Mouse (Mus musculus) forebrain, embryonic 10.5 days (tissue): ENCODE results near the gene Itga3. TPM values are rescaled to one million over a fixed set of nuclear protein-coding genes. Genes with fewer than 3 reads are reported as not detected.

ENCODE experiments used
- DNase-seq: peaks from one replicate; pipeline ENCODE4 v3.0.0-alpha.2; 2017; ENCODE audit warnings: low spot score; ENCODE audit errors: extremely low spot score
- H3K27ac ChIP-seq: fragments of 300-500 bp; sonication (generic); 2 replicates; pipeline ENCODE4 v1.5.1; 2016; ENCODE audit warnings: mild to moderate bottlenecking
- H3K27me3 ChIP-seq: fragments of 300-500 bp; sonication (generic); 2 replicates; pipeline ENCODE4 v1.6.1; 2016; ENCODE audit warnings: mild to moderate bottlenecking; ENCODE audit not compliant: poor library complexity, severe bottlenecking
- H3K36me3 ChIP-seq: fragments of 300-500 bp; sonication (generic); replicated peaks from 2 replicates; pipeline ENCODE4 v1.6.1; 2016; ENCODE audit warnings: mild to moderate bottlenecking, moderate library complexity
- H3K4me1 ChIP-seq: fragments of 300-500 bp; sonication (generic); 2 replicates; pipeline ENCODE4 v1.6.1; 2016
- H3K4me3 ChIP-seq: fragments of 300-500 bp; sonication (generic); 2 replicates; pipeline ENCODE4 v1.5.1; 2016; ENCODE audit warnings: mild to moderate bottlenecking, moderate library complexity
- H3K9me3 ChIP-seq: fragments of 300-500 bp; sonication (generic); 2 replicates; pipeline ENCODE4 v1.6.1; 2016; ENCODE audit warnings: mild to moderate bottlenecking, moderate library complexity
- WGBS: fragments of 180-500 bp; shearing (Covaris S2); methylation state at CpG from one replicate; pipeline ENCODE4 v1.1.7; 2016; 5-methylcytosine and 5-hydroxymethylcytosine counted together
- polyA plus RNA-seq: library from polyadenylated mRNA; unstranded; fragments of >200 nt; fragmentation: Nextera tagmentation; extraction: Ambion mirVana; gene quantifications from 2 replicates; pipeline ENCODE4 v1.2.1, GENCODE M21; 2016

The Itga3 gene
- polyA plus RNA-seq, 1 experiment from 2014 or later, result 6.5 TPM

DNA sequence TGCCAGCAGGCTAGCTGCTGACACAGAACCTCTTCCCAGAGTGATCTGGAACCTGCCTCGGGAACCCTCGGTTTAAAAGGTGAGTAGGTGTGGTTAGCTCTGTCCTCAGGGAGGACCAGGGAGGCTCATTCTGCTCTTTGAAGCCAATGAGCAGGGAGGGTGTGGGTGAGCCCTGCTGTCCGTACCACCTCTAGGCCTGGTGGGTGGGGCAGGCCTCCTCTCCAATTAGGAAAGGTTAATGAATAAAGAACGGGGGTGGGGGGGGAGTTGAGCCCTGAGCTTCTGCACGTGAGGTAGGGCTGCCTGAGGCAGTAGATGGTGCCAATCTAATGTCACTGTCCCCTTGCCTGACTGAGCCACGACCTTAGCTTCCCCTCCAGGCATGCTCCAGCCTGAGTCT lies 43.7 kb downstream of the Itga3 start:
- WGBS, result 37% methylated on average over 6 of the region's 6 CpGs

DNA sequence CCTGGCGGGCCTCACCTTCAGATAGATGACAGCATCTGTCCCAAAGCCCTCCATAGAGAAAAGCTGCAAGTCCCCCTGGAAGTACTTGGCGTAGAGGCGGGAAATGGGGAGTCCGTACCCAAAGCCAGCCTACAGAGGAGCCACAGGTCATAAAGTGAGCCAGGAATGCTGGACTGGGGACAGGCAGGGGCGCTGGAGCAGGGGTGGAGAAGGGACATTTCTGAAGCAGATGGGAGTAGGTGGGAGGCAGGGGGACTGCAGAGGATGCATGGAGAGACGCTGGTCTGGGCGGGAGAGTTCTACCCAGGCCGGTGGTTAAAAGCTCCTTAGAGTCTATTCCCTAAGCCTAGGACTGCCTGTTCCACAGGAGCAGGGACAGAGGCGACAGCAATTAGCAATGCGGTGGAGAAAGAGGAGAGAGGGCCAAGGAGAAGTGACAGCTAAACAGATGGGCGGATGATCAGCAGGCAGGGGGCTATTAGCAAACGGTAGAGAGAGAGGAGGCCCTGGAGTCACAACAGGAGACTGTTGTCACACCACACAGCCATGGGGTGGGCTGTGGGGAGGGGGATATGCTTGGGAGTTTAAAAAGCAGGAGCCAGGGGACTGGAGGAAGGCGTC lies 48.6 kb downstream of the Itga3 start:
- 47% methylated on average over 13 of the region's 13 CpGs for WGBS
- H3K4me3 ChIP-seq, result no peak overlapping the region
- H3K27ac ChIP-seq, result peak overlapping the region; percentile 44
- H3K36me3 ChIP-seq, result peaks cover 35% of the 10 kb centered on the region
- peaks cover 24% of the 10 kb centered on the region for H3K4me1 ChIP-seq
- DNase-seq, result no peak
- H3K27me3 ChIP-seq, result no peaks in the 10 kb centered on the region
- no peaks in the 10 kb centered on the region for H3K9me3 ChIP-seq

More for the DNA sequence above, 43.7 kb downstream of the Itga3 start:
- no peaks in the 10 kb centered on the region for H3K36me3 ChIP-seq
- H3K4me3 ChIP-seq, result no peak overlapping the region
- peaks cover 10% of the 10 kb centered on the region; the same call in 1 of the 2 replicates for H3K27me3 ChIP-seq
- no peaks in the 10 kb centered on the region for H3K9me3 ChIP-seq
- H3K27ac ChIP-seq, result 0 out of 2 replicates have a peak overlapping the region, but pooled peaks have one; percentile 11
- H3K4me1 ChIP-seq, result peaks cover 25% of the 10 kb centered on the region
- no peak for DNase-seq

DNA sequence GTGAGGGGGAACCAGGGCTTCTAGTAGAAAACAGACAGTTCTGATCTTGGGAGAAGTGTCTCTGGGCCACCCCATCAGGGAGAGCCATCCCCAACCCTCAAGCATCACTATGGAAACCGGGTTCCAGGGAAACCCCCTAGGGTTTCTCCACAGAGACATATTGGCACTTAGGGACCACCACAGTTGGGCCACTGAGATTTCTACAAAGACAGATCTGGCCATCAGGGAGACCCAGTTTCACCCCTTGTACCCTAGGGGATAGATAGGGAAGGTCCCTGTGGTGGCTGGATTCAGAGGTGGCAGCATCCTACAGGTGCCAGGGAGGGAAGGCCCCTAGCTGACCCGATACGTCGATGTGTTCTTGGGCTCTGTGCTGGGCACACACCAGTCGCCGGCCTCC lies 49.8 kb downstream of the Itga3 start:
- H3K27ac ChIP-seq, result no peak overlapping the region
- WGBS, result 87% methylated on average over 6 of the region's 6 CpGs
- peaks cover 46% of the 10 kb centered on the region for H3K36me3 ChIP-seq

GRCm38 (mm10) chr11:95026090-95026542 lies 50.5 kb downstream of the Itga3 start:
- Histone ChIP-seq H3K36me3 (peaks cover 53% of the 10 kb centered on the region), H3K9me3 (no peaks in the 10 kb centered on the region), H3K27ac (0 out of 2 replicates have a peak overlapping the region, but pooled peaks have one; percentile 5), H3K4me1 (peaks cover 23% of the 10 kb centered on the region), H3K4me3 (no peak overlapping the region), H3K27me3 (no peaks in the 10 kb centered on the region)
- WGBS, result 84% methylated on average over 6 of the region's 6 CpGs
- no peak for DNase-seq

More for the DNA sequence above, 49.8 kb downstream of the Itga3 start:
- no peaks in the 10 kb centered on the region for H3K9me3 ChIP-seq
- H3K4me3 ChIP-seq, result no peak overlapping the region
- H3K4me1 ChIP-seq, result peaks cover 23% of the 10 kb centered on the region
- H3K27me3 ChIP-seq, result no peaks in the 10 kb centered on the region
- DNase-seq, result no peak

DNA sequence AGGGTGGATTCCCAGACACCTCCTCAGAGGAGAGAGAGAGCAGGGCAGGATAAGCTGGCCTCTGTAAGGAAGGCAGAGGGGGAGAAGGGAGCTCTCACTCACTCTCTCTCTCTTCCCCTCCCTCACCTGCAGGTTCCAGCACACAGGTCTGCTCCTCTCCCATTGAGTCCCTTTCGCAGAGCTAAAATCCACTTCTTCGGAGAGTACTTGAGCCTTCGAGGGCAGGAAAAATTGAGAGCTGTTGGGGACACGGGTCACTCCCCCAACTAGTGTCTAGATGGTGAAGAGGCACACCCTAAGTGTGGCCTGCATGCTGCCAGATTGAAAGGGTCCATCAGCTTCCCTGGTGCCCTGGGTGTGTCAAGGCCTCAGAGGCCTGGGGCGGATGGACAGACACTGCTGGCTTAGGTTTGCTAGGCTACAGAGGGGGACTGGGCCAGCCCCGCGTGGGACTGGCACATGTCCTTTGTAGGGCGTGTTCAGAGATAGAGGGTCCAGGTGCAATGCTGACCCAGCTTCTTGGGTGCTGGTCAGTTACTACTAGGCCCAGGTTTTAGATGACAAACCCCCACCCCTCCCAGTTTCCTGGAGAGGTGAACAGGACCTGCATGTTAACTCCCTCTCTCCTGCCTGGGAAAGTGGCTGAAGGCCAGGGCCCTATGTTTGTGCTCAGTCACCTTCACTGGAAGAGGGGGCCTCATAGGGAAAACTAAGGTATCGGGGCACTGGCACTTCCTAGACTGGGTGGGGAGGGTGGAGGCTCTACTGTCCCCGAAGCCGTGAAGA lies 51.2 kb downstream of the Itga3 start:
- 92% methylated on average over 11 of the region's 11 CpGs for WGBS
- Histone ChIP-seq H3K27me3 (no peaks in the 10 kb centered on the region), H3K36me3 (peaks cover 60% of the 10 kb centered on the region), H3K4me1 (peaks cover 23% of the 10 kb centered on the region), H3K27ac (no peak overlapping the region), H3K9me3 (no peaks in the 10 kb centered on the region), H3K4me3 (no peak overlapping the region)
- DNase-seq, result no peak

GRCm38 (mm10) chr11:95024439-95025184 lies 52.0 kb downstream of the Itga3 start:
- Histone ChIP-seq H3K4me1 (peaks cover 28% of the 10 kb centered on the region), H3K27me3 (peaks cover 7% of the 10 kb centered on the region), H3K36me3 (peaks cover 68% of the 10 kb centered on the region), H3K4me3 (no peak overlapping the region), H3K9me3 (no peaks in the 10 kb centered on the region), H3K27ac (peak overlapping the region; percentile 51)
- WGBS, result 66% methylated on average over 29 of the region's 29 CpGs
- DNase-seq, result no peak

- H3K9me3 ChIP-seq, result no peaks in the 10 kb centered on the region
- no peak overlapping the region for H3K4me3 ChIP-seq
- peaks cover 18% of the 10 kb centered on the region for H3K27me3 ChIP-seq
- H3K27ac ChIP-seq, result no peak overlapping the region
- 96% methylated on average over 9 of the region's 9 CpGs for WGBS
- H3K36me3 ChIP-seq, result peaks cover 79% of the 10 kb centered on the region
- no peak for DNase-seq
- H3K4me1 ChIP-seq, result peaks cover 25% of the 10 kb centered on the region
Measured at GRCm38 (mm10) chr11:95023481-95023880, 53.1 kb downstream of the Itga3 start.

DNA sequence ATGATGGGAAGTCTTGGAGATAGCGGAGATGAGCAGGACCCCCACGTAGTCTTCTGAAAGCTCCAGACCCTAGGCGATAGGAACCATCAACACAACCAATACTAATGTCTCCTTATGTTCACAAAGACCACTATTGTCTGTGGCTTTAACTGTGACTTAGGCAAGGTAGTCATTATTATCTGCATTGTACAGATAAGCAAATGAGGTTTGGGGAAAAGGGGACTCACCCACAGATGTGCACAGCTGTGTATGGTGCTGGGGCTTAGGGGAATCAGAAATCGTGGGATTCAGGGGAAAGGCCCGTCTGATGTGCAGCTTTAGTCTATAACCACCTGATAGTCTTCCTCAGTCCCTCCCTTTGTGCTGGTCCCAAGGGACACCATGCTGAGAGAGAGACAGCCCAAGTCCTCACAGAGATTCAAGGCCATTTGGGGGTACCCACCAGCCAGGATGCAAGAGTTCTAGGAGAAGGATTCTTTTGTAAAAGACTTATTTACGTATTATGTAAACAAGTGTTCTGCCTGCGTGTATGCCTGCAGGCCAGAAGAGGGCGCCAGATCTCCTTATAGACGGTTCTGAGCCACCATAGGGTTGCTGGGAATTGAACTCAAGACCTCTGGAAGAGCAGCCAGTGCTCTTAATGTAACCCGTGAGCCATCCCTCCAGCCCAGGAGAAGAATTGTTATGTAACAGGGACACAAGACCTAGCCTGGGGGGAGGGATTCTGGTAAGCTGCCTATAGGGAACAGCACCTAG lies 54.2 kb downstream of the Itga3 start:
- no peak for DNase-seq
- Histone ChIP-seq H3K9me3 (no peaks in the 10 kb centered on the region), H3K36me3 (peaks cover 90% of the 10 kb centered on the region), H3K27me3 (peaks cover 21% of the 10 kb centered on the region), H3K4me3 (no peak overlapping the region), H3K4me1 (peaks cover 15% of the 10 kb centered on the region), H3K27ac (no peak overlapping the region)
- 85% methylated on average over 10 of the region's 10 CpGs for WGBS

DNA sequence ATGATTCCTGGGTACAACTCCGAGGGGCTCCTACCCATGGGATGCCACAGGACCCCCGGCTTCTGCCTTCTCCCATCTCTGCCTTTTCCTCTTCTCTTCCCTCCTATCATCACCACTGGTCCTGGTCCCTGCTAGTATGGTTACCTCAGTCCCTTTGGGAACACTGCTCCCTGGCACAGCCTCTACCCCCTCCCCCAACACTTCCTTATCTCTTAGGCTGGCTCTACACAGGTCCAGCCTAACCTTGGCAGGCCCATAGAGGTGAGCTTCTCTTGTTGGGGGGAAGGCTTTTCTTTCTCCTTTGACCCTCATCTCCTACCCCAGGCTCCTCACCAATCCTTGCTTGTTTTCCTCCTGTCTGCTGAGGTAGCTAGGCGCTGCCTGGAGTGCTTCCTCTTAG lies 61.1 kb downstream of the Itga3 start:
- Histone ChIP-seq H3K4me1 (peaks cover 38% of the 10 kb centered on the region), H3K27me3 (peaks cover 21% of the 10 kb centered on the region), H3K9me3 (no peaks in the 10 kb centered on the region), H3K27ac (no peak overlapping the region), H3K36me3 (peaks cover 79% of the 10 kb centered on the region), H3K4me3 (no peak overlapping the region)
- 79% methylated on average over 3 of the region's 3 CpGs for WGBS
- no peak for DNase-seq

DNA sequence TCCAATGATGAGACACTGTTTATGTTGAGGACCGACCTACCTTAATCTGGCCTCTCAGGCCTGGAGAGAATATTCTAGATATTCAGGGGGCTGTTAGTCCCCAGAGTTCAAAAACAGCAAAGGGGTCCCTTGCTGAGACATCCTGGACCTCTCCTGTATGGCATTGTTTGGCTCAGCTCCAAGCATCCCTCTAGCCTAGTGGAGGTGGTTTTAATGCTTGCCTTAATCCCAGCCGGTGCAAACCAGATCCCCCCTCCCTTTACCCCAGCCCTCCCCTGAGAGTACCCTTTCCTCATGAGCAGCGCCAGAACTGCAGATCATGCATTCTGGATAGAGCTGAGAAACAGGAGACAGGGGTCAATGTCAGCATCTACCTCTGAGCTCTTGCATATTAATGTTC lies 64.1 kb downstream of the Itga3 start:
- DNase-seq, result no peak
- peak overlapping the region; percentile 91; the same call in 1 of the 2 replicates for H3K4me3 ChIP-seq
- 37% methylated on average over 3 of the region's 3 CpGs for WGBS
- no peaks in the 10 kb centered on the region for H3K9me3 ChIP-seq
- peaks cover 49% of the 10 kb centered on the region for H3K36me3 ChIP-seq
- peak overlapping the region; percentile 96 for H3K27ac ChIP-seq
- peaks cover 60% of the 10 kb centered on the region for H3K4me1 ChIP-seq
- H3K27me3 ChIP-seq, result no peaks in the 10 kb centered on the region

GRCm38 (mm10) chr11:95012075-95012474 lies 64.5 kb downstream of the Itga3 start:
- H3K9me3 ChIP-seq, result no peaks in the 10 kb centered on the region
- DNase-seq, result no peak
- H3K4me1 ChIP-seq, result peaks cover 65% of the 10 kb centered on the region

GRCm38 (mm10) chr11:95011416-95011815 lies 65.2 kb downstream of the Itga3 start:
- H3K27ac ChIP-seq, result peak overlapping the region; percentile 96
- H3K4me1 ChIP-seq, result peaks cover 71% of the 10 kb centered on the region
- no peak for DNase-seq
- H3K27me3 ChIP-seq, result no peaks in the 10 kb centered on the region
- WGBS, result 46% methylated on average over 1 of the region's 1 CpGs
- H3K4me3 ChIP-seq, result peak overlapping the region; percentile 91
- no peaks in the 10 kb centered on the region for H3K9me3 ChIP-seq
- peaks cover 38% of the 10 kb centered on the region for H3K36me3 ChIP-seq

More at GRCm38 (mm10) chr11:95012075-95012474, 64.5 kb downstream of the Itga3 start:
- Histone ChIP-seq H3K27ac (peak overlapping the region; percentile 96), H3K27me3 (no peaks in the 10 kb centered on the region), H3K36me3 (peaks cover 45% of the 10 kb centered on the region), H3K4me3 (peak overlapping the region; percentile 91)
- 65% methylated on average over 3 of the region's 3 CpGs for WGBS
